Mouse (Mus musculus): ENCODE data around the gene Clmn.
A peak's percentile ranks its signal among the peaks of the same experiment; 100 is the strongest.
"Not testable (repeated sequence)": the region's sequence is repeated elsewhere in the genome, so short reads cannot be mapped to it uniquely, and the experiment has no call there.

The Clmn gene

GRCm38 (mm10) chr12:104748946-104749345, 115.9 kb downstream of the Clmn start:
- no peak for DNase-seq

- no peak for DNase-seq
Measured at GRCm38 (mm10) chr12:104747252-104747651, 117.6 kb downstream of the Clmn start.

GRCm38 (mm10) chr12:104746601-104747000, 118.3 kb downstream of the Clmn start:
- DNase-seq = no peak

GRCm38 (mm10) chr12:104743687-104744086, 121.2 kb downstream of the Clmn start:
- peak; percentile 25 for DNase-seq

- DNase-seq = no peak
Measured at GRCm38 (mm10) chr12:104742247-104742646, 122.6 kb downstream of the Clmn start.

GRCm38 (mm10) chr12:104740841-104741787, 123.8 kb downstream of the Clmn start:
- DNase-seq = no peak

GRCm38 (mm10) chr12:104738931-104739330, 125.9 kb downstream of the Clmn start:
- no peak for DNase-seq

- DNase-seq = peak; percentile 34
Measured at GRCm38 (mm10) chr12:104738446-104738845, 126.4 kb downstream of the Clmn start.

GRCm38 (mm10) chr12:104737666-104738065, 127.2 kb downstream of the Clmn start:
- no peak for DNase-seq

GRCm38 (mm10) chr12:104735993-104736395, 128.9 kb downstream of the Clmn start:
- peak; percentile 26 for DNase-seq

GRCm38 (mm10) chr12:104733165-104733564, 131.7 kb downstream of the Clmn start:
- DNase-seq = no peak

GRCm38 (mm10) chr12:104731782-104732181, 133.1 kb downstream of the Clmn start:
- DNase-seq = peak; percentile 43

- not testable (repeated sequence) for DNase-seq
Measured at GRCm38 (mm10) chr12:104726436-104726835, 138.4 kb downstream of the Clmn start.

GRCm38 (mm10) chr12:104722056-104722455, 142.8 kb downstream of the Clmn start:
- DNase-seq = no peak

GRCm38 (mm10) chr12:104721011-104721410, 143.9 kb downstream of the Clmn start:
- DNase-seq = no peak

GRCm38 (mm10) chr12:104718956-104719355, 145.9 kb downstream of the Clmn start:
- DNase-seq = no peak

GRCm38 (mm10) chr12:104716409-104716808, 148.5 kb downstream of the Clmn start:
- no peak for DNase-seq

- DNase-seq = no peak
Measured at GRCm38 (mm10) chr12:104715453-104715852, 149.4 kb downstream of the Clmn start.

Data from embryo, embryonic 11 days (tissue).